Mouse (Mus musculus): ENCODE measurements around the gene Tac1. TPM values are rescaled to one million over a fixed set of nuclear protein-coding genes. Genes with fewer than 3 reads are reported as not detected.
"Not testable (repeated sequence)": the region's sequence is repeated elsewhere in the genome, so short reads cannot be mapped to it uniquely, and the experiment has no call there.

Tac1 gene
- total RNA-seq (2021): 1 to 10 TPM; 1.0 to 1.6 TPM
- long read RNA-seq, experiment 1, partial matches to known transcripts: 0 of 1 reads
- long read RNA-seq, experiment 1, other reads (novel, unspliced or antisense): 1 of 1 reads
- long read RNA-seq, experiment 2, partial matches to known transcripts: 0 of 2 reads
- long read RNA-seq, experiment 2, other reads (novel, unspliced or antisense): 1 of 2 reads

DNA sequence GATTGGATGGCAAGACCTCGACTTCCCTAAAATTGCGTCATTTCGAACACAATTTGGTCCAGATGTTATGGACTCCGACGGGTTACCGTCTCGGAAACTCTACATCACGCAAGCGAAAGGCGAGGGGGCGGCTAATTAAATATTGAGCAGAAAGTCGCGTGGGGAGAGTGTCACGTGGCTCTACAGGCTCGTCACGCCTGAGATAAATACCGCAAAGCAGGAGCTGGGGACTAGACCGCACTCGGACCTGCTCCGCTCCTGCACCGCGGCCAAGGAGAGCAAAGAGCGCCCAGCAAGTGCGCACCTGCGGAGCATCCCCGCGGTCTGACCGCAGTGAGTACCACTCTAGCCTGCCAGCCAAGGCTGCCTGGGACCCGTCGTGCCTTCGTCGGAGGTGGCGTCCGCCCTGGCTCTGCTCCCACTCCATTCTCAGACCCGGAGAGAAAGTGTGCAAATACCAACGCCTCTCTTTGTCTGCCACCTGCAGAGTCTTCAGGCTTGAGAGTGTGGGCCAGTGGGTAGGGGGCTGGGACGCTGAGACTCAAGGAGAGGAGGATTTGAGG is at the start of gene Tac1:
Tac1 (plus strand) TSS at position 51 of the 563 bp plus-strand sequence.
- no peak for DNase-seq

DNA sequence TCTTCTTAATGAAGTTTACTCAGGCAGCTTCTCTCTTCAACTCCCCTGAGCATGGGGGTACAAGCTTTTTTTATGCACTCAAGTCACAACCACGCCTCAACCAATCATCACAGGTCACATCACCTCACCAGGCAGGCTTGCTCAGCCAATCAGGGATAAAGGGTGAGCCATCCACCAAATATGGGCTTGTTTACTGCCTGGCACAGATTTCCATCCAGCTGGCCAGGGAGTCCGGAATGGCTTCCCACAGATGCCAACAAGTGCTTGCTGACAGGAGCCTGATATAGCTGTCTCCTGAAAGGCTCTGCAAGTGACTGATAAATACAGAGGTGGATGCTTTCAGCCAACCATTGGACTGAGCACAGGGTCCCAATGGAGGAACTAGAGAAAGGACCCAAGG is 11.2 kb upstream of the Tac1 start:
- DNase-seq: peak; percentile 17 to 50

DNA sequence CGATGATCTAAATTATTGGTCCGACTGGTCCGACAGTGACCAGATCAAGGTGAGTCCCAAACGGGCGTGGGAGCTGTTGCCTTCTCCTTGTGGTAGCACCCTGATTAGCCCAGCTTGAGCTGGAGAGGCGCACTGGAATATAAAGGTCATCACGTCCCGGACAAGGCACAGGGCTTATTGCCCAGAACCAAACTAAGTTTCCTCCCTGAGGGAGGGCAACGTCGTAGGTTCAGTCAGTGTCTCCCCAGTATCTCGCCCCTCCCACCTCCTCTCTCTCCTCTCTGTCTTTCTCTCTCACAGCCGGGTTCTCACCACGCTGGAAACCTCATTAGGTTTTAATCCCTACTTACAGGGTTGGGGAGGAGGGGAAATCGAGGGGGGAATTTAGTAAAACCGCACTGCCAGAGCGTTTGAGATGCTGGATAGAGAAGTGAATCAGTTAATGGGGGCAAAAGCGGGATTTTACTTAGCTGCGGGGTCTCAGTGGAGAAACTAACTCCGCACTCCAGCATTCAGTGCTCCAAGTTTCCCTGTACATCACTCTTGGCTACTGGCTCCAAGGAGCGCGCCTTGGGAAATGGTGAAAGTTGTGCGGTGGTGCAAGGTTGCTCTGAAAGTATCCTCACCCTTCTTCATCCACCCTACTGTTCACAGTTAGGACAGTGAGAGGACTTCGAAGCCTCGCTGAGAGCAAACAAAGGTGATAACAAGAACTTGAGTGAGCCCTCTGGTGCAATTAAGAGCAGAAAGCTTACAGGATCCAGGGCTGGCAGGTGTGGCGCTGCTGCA is 1.2 kb downstream of the Tac1 start:
- peak in 1 of 2 experiments; percentile 8 for DNase-seq

DNA sequence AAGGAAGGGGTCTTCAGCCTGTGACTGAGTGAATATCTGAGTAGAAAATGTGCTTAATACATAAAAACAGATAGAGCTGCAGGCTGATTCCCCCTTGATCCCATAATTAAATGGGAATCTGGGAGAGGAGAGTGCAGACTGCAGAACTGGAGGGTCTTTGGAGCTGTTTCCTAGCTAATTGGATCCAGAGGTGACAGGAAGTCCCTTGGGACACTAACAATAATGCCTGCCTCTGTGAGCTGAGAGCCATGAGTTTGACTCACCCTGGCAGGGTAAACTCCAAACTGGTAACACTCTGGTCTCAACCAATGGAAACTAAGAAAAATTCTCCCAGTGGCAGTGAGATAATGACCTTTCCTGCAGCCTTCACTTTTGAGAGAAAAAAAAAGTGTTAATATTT is 3.5 kb downstream of the Tac1 start:
- no peak for DNase-seq

DNA sequence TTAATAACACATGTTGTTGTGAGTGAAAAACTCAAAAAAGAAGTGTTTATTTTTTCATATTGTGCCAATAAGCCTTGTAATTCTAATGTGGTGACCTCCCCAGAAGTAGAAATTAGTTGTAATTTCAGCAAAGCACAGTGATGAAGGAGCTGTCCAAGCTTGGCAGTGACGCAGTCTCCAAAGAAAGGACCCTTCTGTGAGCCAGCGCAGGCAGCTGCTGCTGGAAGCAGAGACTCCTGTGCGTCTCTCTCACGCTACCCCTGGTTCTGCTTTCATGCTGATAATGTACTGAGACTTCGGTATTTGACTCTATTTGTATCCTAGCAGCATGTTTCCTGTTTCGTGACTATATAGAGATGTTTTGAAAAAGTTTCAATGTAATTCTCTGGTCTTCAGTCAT is 7.8 kb downstream of the Tac1 start:
- DNase-seq: no peak

DNA sequence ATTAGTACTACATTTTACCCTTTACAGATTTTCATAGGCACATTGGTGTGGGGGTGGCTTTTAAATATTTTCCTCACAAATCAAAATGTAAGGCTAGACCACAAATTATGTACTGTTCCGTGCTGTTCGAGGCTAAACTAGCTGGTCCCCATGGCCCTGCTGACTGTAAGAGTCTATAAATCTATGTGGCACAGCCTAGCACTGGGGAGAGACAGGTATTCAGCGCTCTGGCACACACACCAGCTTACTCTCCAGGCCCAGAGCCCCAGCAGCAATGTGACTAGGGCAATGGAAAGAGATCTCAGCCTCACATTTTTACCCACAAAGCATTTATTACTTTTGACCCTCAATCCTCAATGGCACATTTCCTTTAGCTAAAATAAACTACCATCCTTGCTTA is 9.9 kb downstream of the Tac1 start:
- DNase-seq: no peak

DNA sequence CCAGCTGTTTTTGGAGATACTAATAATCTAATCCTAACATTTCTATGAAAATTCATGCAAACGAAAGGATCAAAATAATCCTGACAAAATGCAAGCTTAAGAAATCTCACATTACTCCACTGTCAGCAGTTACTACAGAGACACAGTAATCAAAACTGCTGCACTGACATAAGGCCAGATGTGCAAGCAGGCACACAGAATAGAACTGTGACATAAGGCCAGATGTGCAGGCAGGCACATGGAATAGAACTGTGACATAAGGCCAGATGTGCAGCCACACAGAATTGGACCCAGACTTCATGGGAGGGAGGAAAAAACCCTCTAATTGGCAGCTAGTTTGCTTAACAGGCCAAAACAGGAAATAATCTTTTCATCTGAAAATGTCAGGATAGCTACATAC is 16.5 kb downstream of the Tac1 start:
- no peak for DNase-seq

DNA sequence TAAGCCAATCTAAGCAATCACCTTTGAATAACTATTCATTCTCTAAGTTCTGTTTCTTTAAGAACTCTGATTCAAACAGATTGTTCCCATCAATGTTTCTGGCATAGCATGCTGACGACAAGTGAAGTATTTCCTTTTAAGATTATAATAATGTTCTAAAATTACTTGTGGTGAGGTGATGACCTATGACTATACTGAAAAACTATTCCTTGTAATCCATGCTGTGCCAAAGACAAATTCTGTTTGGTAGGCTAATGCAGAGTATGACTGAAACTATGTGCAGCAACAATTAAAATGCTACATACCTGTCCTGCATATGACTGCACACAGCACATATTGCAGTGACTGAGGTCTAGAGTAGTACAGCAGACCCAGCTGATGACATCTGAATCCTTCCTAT is 23.4 kb downstream of the Tac1 start:
- peak in 1 of 2 experiments; percentile 15 for DNase-seq

DNA sequence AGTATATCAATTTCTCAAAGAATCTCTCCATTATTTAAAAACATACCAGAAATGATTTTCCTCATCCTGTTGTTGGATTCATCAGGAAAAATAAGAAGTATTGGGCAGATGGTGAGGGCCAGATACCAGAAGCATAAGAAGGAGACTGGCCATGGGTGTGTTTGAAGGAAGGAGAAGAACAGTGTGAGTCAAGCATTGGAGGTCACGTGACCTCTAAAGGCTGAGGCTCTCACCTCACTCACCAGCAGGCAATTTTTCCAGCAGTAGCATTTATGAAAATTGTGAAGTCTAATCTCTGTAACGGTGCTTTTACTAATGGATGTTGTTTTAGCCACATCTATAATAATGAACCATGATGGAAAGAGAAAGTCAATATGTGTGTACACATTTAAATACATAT is 39.8 kb downstream of the Tac1 start:
- no peak for DNase-seq

DNA sequence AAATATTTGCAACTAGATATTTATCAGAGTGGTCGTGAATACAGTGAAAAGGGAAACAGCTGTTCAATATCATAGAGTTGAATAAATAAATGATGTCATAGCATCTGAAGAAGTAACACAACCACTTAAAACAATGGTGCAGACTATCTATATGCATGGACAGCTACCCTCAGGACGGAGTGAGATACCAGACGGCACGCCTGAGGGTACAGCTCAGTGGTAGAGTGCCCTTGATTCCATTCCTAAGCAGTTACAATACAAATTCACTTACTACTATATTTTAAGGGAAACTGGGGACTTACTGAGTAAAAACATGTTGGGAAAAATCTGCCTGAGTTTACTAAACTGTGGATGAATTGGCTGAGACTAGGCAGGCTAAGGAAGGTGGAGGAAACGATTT is 43.7 kb downstream of the Tac1 start:
- no peak for DNase-seq

DNA sequence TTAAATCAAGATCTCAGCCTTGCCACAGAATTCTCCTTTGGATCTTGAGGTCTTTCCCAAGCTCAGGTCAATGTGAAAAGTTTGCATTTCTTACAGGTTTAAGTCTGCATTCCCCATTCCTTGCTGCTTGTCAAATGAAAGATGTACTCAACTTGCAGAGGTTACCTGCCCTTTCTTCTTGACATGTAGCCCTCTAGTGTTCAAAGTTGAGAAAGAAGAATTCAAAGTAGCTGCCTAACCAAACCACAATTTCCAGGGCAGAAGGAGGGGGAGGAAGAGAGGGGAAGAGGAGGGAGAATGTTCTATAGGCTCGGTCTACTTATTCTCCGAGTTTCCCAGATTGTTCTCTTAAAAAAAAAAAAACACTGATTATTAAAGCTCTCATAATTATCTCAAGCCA is 45.5 kb downstream of the Tac1 start:
- no peak for DNase-seq

DNA sequence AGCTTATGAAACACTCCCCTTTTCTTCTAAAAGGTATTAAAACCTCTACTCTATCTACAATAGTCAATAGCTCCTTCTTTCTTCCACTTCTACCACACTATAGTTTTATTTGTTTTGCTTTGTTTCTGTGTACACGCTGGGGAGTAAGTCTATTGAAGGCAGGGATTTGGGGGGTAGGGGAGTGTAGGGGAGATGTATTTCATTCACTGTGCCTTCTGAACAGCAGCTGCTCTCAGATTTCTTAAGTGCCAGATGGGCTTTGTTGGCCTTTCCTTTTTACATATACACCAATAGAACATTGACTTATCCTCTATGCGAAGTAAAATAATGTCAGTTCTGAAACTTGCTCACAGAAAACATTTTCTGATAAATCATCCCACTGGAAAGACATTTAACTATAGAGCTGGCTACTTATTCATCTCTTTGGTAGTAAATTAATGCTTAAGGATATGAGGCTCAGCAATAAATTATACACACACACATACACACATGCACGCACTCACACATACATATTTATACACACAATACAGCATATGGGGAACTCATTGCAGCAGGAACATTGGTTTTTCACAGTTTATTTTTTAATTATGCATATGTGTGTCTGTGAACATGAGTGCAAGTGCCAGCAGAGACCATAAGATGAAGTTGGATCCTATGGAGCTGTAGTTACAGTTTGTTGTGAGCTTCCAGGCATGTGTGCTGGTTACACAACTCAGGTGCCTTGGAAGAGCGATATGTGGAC is 46.8 kb downstream of the Tac1 start:
- no peak for DNase-seq

DNA sequence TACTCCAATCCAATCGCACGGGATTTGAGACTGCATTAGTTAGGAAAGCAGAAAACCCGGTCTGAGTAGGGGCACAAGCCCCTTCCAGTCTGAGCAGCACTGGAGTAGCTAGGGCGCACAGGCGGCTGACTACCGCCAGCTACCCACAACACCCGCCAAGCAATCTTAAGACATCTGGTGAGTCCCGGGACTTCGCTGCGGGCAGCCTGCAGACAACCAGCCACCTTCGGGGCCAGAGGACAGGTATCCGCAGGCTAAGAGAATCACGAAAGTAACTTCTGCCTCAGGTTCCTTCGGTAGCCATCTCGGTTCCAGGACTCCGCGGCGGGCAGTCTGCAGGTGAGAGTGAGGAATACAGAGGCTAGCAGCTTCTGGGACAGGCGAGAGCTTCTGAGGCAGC is 59.0 kb downstream of the Tac1 start:
- not testable (repeated sequence) for DNase-seq

Other genes starting within 250 kb of the Tac1 start
- 1 to 10 TPM; 3.2 to 6.4 TPM for gene Asns, start 138.4 kb downstream of the Tac1 start, total RNA-seq (2021)

Data from heart, adult 18-20 months (tissue).